Mouse (Mus musculus): ENCODE results near the gene Mrtfb.
A peak's percentile ranks its signal among the peaks of the same experiment; 100 is the strongest.

Gene Mrtfb

DNA sequence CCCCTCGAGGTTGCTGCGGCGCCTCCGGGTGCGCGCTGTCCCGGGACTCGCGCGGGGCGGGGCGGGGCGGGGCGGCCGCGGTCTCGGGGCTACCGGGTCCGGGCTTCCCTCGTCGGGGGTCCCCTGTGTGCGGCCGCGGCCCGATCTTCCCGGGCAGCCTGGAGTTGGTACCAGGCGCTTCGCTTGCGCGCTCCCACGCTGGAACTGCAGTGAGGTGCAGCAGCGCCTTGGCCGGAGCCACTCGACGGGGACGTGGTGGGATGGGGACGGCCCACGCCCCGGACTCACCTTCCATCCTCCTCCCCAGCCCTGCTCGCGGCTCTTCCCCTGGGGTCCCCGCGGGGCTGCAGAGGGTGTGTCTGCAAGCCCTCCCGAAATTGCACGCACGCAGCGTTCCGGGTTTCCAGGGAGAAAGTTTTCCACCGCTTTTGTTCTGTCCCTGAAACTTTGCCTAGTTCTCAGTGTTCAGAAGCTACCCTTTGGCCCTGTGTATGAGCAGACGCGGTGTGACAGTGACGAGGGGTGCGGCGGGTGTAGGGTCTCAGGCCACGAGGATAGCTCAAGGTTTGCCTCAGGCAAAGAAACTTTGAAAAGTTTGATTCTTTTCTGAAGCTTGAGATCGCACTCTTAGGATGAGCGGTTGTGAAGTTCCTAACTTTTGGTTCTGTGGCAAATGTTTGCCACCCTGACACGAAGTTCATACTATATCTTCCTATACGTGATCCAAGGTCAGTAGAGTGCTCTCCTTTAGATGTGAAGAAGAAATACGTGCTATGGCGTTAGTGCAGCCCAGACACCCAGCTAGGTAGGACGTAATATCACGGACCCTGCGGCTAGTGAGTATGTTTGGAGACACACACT lies 616 bp downstream of the Mrtfb start:
- no peak for TF ChIP-seq GATA4 (IDR thresholded peaks at IDR 0.05; ENCODE audit: insufficient replicate concordance, low read length)

- TF ChIP-seq GATA4 (IDR thresholded peaks at IDR 0.05; ENCODE audit: insufficient replicate concordance, low read length), result no peak; the same call in 1 of the 2 replicates
These were observed 1.2 kb downstream of the Mrtfb start for GRCm38 (mm10) chr16:13257528-13257835.

DNA sequence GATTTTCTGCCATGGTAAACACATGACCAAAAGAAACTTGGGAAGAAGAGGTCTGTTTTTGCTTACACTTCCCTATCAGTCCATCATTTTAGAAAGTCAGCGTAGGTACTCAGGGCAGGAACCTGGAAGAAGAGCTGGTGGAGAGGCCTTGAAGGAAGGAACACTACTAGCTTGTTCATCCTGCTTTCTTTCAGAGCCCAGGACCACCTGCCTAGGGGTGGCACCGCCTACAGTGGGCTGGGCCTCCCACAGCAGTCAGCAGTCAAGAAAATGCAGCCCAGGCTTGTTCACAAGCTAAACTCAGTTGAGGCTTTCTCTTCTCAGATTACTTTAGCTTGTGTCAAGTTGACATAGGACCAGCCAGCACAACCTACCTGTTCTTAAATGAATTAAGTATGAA lies 2.7 kb downstream of the Mrtfb start:
- TF ChIP-seq GATA4 (IDR thresholded peaks at IDR 0.05; ENCODE audit: insufficient replicate concordance, low read length), result no peak

GRCm38 (mm10) chr16:13266312-13266711 lies 10.0 kb downstream of the Mrtfb start:
- no peak for TF ChIP-seq GATA4 (IDR thresholded peaks at IDR 0.05; ENCODE audit: insufficient replicate concordance, low read length)

GRCm38 (mm10) chr16:13267350-13267904 lies 11.1 kb downstream of the Mrtfb start:
- no peak for TF ChIP-seq GATA4 (IDR thresholded peaks at IDR 0.05; ENCODE audit: insufficient replicate concordance, low read length)

DNA sequence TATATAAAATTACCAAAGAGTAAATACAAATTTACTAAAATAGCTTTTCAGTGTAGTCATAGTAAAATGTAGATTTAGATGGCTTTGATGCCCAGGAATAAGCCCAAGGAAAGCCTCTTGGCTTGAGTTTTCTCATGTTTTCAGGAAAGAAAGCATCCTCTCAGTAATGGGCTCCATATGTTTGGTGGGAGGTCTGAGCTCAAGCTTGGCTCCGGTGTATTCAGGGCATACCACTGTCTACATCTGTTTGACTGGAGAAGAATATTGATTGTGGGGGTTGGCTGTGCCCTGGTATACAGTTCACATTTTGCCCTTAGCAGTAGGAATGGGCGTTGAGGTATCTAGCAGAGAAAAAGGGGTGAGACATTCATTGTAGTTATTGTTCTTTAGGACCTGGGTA lies 13.1 kb downstream of the Mrtfb start:
- TF ChIP-seq GATA4 (IDR thresholded peaks at IDR 0.05; ENCODE audit: insufficient replicate concordance, low read length), result no peak

DNA sequence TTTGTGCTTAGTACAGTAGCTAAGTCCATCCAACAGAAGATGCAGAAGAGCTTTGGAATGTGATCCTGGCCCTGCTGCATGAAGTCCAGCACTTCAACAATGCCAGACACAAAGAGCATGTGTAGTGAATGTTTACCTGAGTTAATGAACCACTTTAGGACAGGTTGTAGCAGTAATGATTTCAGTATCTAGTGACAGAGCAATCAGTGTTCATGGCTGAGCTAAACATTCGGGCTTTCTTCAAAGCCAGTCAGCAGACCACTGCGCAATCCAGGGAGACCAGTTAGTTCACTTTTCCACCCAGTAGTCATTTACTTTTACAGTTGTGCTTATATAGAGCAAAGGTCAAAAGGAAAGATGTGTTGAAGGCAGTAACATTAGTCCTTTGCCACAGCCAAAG lies 20.0 kb downstream of the Mrtfb start:
- TF ChIP-seq GATA4 (IDR thresholded peaks at IDR 0.05; ENCODE audit: insufficient replicate concordance, low read length), result no peak

GRCm38 (mm10) chr16:13276709-13277399 lies 20.6 kb downstream of the Mrtfb start:
- no peak for TF ChIP-seq GATA4 (IDR thresholded peaks at IDR 0.05; ENCODE audit: insufficient replicate concordance, low read length)

DNA sequence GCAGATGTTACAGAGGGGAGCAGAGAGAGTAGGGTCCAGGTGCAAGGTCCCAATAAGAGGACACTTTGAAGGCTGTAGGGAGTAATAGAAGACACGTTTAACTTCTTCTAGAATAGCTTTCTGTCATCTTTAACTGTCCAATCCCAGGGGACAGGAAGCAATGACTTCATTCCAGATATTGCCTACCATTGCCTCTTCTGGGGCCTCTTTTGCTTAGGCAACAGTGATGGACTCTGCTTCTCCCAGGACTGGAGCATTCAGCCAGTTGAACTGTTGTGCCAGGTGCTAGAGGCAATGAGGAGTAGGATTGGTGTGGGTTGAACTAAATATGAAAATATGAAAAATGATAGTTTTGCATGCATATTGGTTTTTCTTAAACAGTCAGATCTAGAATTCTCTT lies 41.6 kb downstream of the Mrtfb start:
- TF ChIP-seq GATA4 (IDR thresholded peaks at IDR 0.05; ENCODE audit: insufficient replicate concordance, low read length), result no peak

- no peak for TF ChIP-seq GATA4 (IDR thresholded peaks at IDR 0.05; ENCODE audit: insufficient replicate concordance, low read length)
These were observed 42.7 kb downstream of the Mrtfb start for GRCm38 (mm10) chr16:13298991-13299390.

- TF ChIP-seq GATA4 (IDR thresholded peaks at IDR 0.05; ENCODE audit: insufficient replicate concordance, low read length), result no peak
These were observed 49.9 kb downstream of the Mrtfb start for GRCm38 (mm10) chr16:13306065-13306695.

DNA sequence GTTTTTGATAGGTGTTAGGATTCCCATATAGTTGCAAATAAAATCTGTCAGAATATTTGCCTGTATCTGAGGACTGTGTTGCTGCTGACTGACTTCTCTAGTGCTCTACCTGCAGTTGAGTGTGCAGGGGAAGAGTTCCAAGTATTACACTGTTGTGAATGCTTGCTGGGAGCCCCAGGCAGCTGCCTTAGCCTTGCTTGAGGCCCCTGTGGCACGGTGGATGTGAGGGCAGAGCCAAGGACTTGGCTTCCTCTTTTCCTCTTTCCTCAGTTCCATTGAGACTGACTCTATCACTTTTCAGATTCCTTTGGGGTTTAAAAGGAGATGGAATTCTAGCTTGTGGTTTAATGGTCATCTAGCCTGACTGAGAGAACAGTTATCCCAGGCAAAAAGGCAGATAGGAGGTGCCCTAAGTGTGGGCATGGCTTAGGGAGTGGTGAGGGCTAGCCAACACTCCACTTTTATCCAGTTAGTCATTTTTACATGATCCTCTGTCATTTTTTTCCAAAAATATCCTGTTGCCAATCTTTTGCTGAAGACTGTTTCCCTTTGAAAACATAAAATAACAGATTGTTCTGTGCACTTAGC lies 53.9 kb downstream of the Mrtfb start:
- no peak for TF ChIP-seq GATA4 (IDR thresholded peaks at IDR 0.05; ENCODE audit: insufficient replicate concordance, low read length)

DNA sequence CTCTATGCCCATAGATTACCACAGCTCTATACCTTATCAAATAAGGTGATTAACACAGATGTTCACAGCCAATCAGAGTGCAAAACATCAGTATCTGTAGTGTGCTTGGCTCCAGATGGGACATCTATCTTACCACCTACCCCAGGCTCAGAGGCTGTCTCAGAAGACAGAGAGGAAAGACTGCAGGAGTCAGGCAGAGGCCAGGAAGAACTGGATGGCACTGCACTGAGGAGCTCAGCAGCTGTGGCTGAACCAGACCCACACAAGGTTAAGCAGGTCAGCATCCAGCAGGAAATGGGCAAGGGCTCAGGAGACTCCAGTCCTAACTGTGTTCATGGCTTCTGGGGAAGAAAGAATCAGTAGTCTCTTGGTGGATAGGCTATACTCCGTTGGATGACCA lies 55.1 kb downstream of the Mrtfb start:
- no peak for TF ChIP-seq GATA4 (IDR thresholded peaks at IDR 0.05; ENCODE audit: insufficient replicate concordance, low read length)

- peak; percentile 96 for TF ChIP-seq GATA4 (IDR thresholded peaks at IDR 0.05; ENCODE audit: insufficient replicate concordance, low read length)
These were observed 56.9 kb downstream of the Mrtfb start for GRCm38 (mm10) chr16:13313096-13313719.

GRCm38 (mm10) chr16:13323751-13324150 lies 67.5 kb downstream of the Mrtfb start:
- TF ChIP-seq GATA4 (IDR thresholded peaks at IDR 0.05; ENCODE audit: insufficient replicate concordance, low read length), result no peak

Data from liver, adult (tissue).